Mouse (Mus musculus) WW6 (cell line): ENCODE measurements around the gene Csmd2.
"Not testable (repeated sequence)": the region's sequence is repeated elsewhere in the genome, so short reads cannot be mapped to it uniquely, and the experiment has no call there.

Experiments
- DNase-seq: peaks from one replicate; pipeline ENCODE4 v3.0.0-alpha.2; 2013; ENCODE audit warnings: low read depth, low spot score

The Csmd2 gene

GRCm38 (mm10) chr4:128611726-128612125 is 624.1 kb downstream of the Csmd2 start:
- not testable (repeated sequence) for DNase-seq

- DNase-seq = no peak
Measured at GRCm38 (mm10) chr4:128613326-128613725, 625.7 kb downstream of the Csmd2 start.

GRCm38 (mm10) chr4:128615761-128616160 is 628.1 kb downstream of the Csmd2 start:
- no peak for DNase-seq
